Mouse (Mus musculus) heart, adult 10 weeks (tissue): ENCODE data around the gene Rhox12. TPM values are rescaled to one million over a fixed set of nuclear protein-coding genes. Genes with fewer than 3 reads are reported as not detected.

ENCODE experiments used
- polyA plus RNA-seq: library from polyadenylated mRNA; stranded (reverse); fragments of 350-450 nt; fragmentation: Illumina TruSeq; extraction: RNeasy Lipid Tissue Mini Kit (QIAGEN cat#74804); gene quantifications from one replicate; pipeline ENCODE4 v1.2.3, GENCODE M21; 2014; ENCODE audit warnings: low read depth, low replicate concordance

The Rhox12 gene
- not detected for polyA plus RNA-seq

GRCm38 (mm10) chrX:38110807-38111206 lies at the start of gene Rhox12:
Gene Rhox12, minus strand, starts transcription at chrX:38110907.

GRCm38 (mm10) chrX:38120982-38121381 lies 10.3 kb upstream of the Rhox12 start, which contains the start of gene Rhox13:
Gene Rhox13, plus strand, starts transcription at chrX:38121219.

GRCm38 (mm10) chrX:38085041-38085440 lies 25.7 kb downstream of the Rhox12 start, which contains the start of gene Rhox11:
Gene Rhox11, minus strand, starts transcription at chrX:38085141.

GRCm38 (mm10) chrX:38066175-38066574 lies 44.5 kb downstream of the Rhox12 start, which contains the start of gene Rhox10:
Gene Rhox10, plus strand, starts transcription at chrX:38066475.

Other genes starting within 250 kb of the Rhox12 start
- not detected for gene Rhox8, start 232.0 kb downstream of the Rhox12 start, polyA plus RNA-seq
- gene Rhox7b, start 213.7 kb downstream of the Rhox12 start, polyA plus RNA-seq: not detected
- not detected for gene Rhox9, start 209.1 kb downstream of the Rhox12 start, polyA plus RNA-seq
- not detected for gene Btg1-ps1, start 92.1 kb downstream of the Rhox12 start, polyA plus RNA-seq
- gene Btg1-ps2, start 67.8 kb downstream of the Rhox12 start, polyA plus RNA-seq: not detected
- gene Rhox10, start 44.4 kb downstream of the Rhox12 start, polyA plus RNA-seq: not detected
- gene Rhox11, start 25.8 kb downstream of the Rhox12 start, polyA plus RNA-seq: not detected
- not detected for gene Rhox13, start 10.3 kb upstream of the Rhox12 start, polyA plus RNA-seq
- gene Zbtb33, start 78.9 kb upstream of the Rhox12 start, polyA plus RNA-seq: 7.7 TPM
- gene Tmem255a, start 141.5 kb upstream of the Rhox12 start, polyA plus RNA-seq: 0.52 TPM
- 0.10 TPM for gene Atp1b4, start 205.3 kb upstream of the Rhox12 start, polyA plus RNA-seq